Mouse (Mus musculus): ENCODE results near the gene Krt4.

Gene Krt4

DNA sequence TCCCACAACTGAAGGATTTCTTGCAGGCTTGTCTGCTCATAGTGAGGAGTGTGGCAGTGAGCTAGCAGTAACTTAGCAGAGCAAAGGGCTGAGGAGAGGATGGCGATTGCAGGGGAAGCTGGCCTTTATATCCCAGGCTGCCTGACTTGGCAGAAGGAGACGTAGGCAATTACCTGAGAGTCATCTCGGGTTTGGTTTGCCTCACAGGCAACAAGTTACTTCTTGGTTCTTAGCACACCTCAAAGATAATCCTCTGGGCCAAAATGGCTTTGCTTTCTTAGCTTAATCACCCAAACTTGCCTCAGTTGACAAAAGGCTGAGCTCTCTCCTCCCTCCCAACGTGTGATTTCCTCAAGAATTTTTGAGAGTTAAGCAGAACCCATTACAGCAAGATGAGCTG lies 31.7 kb downstream of the Krt4 start, which contains the start of gene Krt76:
Gene Krt76, minus strand, starts transcription at position 101 of the 400 bp plus-strand sequence.
- no peak for DNase-seq (ENCODE audit: low spot score in 2 of 2)

DNA sequence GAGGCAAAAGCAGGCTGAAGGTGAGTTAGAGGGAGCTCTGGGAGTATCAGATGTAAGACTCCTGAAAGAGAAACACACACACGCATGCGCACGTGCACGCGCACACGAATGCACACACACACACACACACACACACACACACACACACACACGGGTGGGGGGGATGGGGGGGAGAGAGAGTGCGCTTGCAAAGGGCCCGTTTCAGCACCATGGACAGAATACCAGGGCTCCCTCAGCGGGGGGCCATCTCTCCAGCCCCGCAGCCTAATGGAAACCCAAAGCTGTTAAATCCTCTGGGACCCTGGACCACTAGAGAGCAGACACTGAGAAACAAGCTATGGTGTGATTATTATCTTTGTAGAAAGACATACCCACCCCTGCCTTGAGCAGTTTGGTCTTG lies 44.8 kb downstream of the Krt4 start:
- no peak for DNase-seq (ENCODE audit: low spot score in 2 of 2)

DNA sequence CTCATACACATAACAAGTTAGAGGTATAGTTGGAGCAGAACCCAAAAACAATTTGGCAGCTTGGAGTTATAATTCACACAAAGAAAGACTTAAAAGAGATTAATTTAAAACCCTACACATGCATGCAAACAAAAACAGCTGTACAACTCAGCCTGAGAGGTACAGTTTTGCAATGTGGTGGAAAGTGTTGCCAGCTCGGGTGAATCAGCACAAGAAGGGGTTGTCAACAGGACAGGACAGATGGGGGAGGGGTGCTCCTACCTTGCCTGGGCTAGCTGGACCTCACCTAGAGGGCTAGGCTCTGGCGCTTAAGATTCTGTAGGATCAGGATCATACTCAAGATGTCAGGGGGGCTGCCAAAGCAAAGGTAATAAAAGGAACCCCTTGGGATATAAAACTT lies 46.5 kb downstream of the Krt4 start:
- no peak for DNase-seq (ENCODE audit: low spot score in 2 of 2)

DNA sequence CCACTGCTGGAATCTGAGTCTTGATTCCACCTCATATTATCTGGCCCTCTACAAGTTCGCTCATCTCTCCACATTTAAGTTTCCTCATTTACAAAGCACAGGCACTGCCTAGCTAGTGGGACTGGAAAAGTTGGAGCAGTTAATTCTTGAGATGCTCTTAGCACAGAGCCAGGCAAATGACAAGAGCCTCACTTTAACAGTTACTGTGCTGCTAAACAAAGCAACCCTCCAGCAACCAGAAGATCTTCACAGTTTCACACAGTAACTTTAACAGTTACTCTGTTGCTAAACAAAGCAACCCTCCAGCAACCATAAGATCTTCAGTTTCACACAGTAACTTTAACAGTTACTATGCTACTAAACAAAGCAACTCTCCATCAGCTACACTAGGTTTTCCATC lies 50.2 kb downstream of the Krt4 start:
- DNase-seq (ENCODE audit: low spot score in 2 of 2): no peak

DNA sequence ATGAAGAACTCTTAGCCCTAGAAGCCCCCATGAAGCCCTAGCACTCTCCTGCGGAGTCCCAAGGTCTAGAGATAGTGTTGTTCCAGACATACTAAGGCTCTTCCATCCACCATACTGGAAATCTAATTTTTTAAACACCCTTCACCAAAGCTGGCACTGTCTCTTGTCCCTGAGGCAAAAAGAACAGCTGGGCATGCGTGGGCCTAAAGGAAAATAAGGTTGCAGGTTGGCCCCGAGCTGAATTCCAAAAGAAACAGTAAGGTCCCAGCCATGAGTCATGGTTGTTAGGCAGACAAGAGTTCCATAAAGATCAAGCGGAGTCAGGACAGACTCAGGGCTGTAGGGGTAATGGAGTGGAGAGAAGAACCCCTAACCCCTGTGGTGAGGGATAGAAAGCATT lies 51.3 kb downstream of the Krt4 start:
- no peak for DNase-seq (ENCODE audit: low spot score in 2 of 2)

DNA sequence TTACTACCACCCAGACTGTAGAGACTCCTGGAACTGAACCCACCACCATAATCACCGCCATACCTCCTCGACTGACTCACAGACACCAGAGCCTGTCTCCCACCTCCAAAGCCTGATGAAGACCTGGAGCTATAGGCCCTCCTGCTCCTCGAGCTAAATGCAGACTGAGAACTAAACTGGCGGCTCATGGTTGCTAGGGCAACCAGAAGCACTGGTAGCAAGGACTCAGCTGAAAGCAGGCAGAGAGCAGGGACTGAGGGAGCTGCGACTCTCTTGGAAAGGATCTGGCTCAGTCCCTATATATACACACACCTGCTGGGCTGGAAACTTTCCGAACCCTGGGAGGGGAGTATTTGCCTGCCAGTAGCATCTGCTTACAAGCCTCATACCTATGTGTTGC lies 55.1 kb downstream of the Krt4 start, which contains the start of gene Krt77:
Gene Krt77, minus strand, starts transcription at position 275 of the 400 bp plus-strand sequence.
- peak; percentile 82 to 91 for DNase-seq (ENCODE audit: low spot score in 2 of 2)

All from right cerebral cortex, postnatal 10 days (tissue).